23 mouse cellular contexts compared by ENCODE assay signal in the genomic region with DNA sequence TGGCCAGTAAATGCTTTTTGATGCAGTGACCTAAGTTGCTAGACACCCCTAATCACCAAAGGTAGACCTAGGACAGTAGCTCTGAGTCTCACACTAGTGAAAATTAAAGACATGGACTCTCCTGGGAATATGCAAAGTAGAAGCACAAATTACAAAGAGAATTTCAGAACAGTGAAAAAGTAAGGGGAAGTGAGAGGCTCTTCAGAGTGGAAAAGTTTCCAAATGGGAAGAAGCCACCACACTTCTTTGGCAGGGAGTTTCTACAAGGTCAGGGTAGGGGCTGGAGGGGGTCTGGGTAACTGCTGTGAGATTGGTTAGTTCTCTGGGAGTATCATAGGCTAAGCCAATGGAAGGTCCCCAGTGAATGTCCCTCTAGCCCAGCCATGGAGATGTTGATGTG. TPM values are rescaled to one million over a fixed set of nuclear protein-coding genes. Genes with fewer than 3 reads are reported as not detected.
DNase-seq lines count a peak whose midpoint lies in the region; ATAC-seq and TF ChIP-seq lines count a peak whose summit lies in the region.
"Had no signal": no experiment of that assay in that cellular context is flagged by ENCODE, and none has a peak within 500 bp of the region (broad histone marks: within the 10 kb centered on the region; RNA-seq: fewer than 3 reads in every experiment).

No protein-coding gene starts in this region.

- H3K27ac ChIP-seq in liver, adult 2 months (replicated peaks; ENCODE audit: insufficient read depth, low read depth, low read length) = peak overlapping the region; percentile 31; the same call in 1 of the 2 replicates
- no peak overlapping the region for H3K27ac ChIP-seq in liver, postnatal 0 days (ENCODE audit: low read depth)
- H3K27ac ChIP-seq in midbrain, embryonic 13.5 days = no peak overlapping the region
- H3K27ac ChIP-seq: embryonic facial prominence, embryonic 10.5 days; embryonic facial prominence, embryonic 12.5 days; forebrain, embryonic 13.5 days; forebrain, embryonic 15.5 days had no signal

- H3K4me2 ChIP-seq in liver, postnatal 0 days (ENCODE audit: low read depth, low read length) = no peak overlapping the region
- no peak overlapping the region for H3K4me2 ChIP-seq in midbrain, embryonic 13.5 days (replicated peaks)
- H3K4me2 ChIP-seq: embryonic facial prominence, embryonic 12.5 days; forebrain, embryonic 13.5 days; forebrain, embryonic 15.5 days had no signal

- no peaks in the 10 kb centered on the region for H3K27me3 ChIP-seq in liver, adult 2 months (ENCODE audit: control insufficient read depth, insufficient read depth, low read length)
- H3K27me3 ChIP-seq in liver, postnatal 0 days (ENCODE audit: insufficient read depth, low read length) = no peaks in the 10 kb centered on the region
- no peaks in the 10 kb centered on the region for H3K27me3 ChIP-seq in midbrain, embryonic 13.5 days
- H3K27me3 ChIP-seq: embryonic facial prominence, embryonic 12.5 days; forebrain, embryonic 13.5 days; forebrain, embryonic 15.5 days had no signal

- peaks cover 16% of the 10 kb centered on the region for H3K4me1 ChIP-seq in liver, adult 2 months (ENCODE audit: control insufficient read depth, insufficient read depth, low read length)
- peaks cover 4% of the 10 kb centered on the region for H3K4me1 ChIP-seq in liver, postnatal 0 days (ENCODE audit: insufficient read depth)
- H3K4me1 ChIP-seq in midbrain, embryonic 13.5 days (replicated peaks) = no peaks in the 10 kb centered on the region
- H3K4me1 ChIP-seq: embryonic facial prominence, embryonic 12.5 days; forebrain, embryonic 13.5 days; forebrain, embryonic 15.5 days had no signal

- H3K9me3 ChIP-seq in liver, postnatal 0 days (ENCODE audit: low read length) = no peaks in the 10 kb centered on the region
- no peaks in the 10 kb centered on the region for H3K9me3 ChIP-seq in midbrain, embryonic 13.5 days
- H3K9me3 ChIP-seq: embryonic facial prominence, embryonic 10.5 days; embryonic facial prominence, embryonic 12.5 days; forebrain, embryonic 13.5 days; forebrain, embryonic 15.5 days had no signal

- H3K9ac ChIP-seq in liver, adult 2 months (ENCODE audit: low read depth, low read length) = no peak overlapping the region
- H3K9ac ChIP-seq in liver, postnatal 0 days (replicated peaks) = no peak overlapping the region
- H3K9ac ChIP-seq in midbrain, embryonic 13.5 days (replicated peaks) = no peak overlapping the region
- H3K9ac ChIP-seq: embryonic facial prominence, embryonic 12.5 days; forebrain, embryonic 13.5 days; forebrain, embryonic 15.5 days had no signal

- ATAC-seq in liver, postnatal 0 days = no peak
- peak; percentile 47 for ATAC-seq in granulocyte monocyte progenitor cell, adult 5-6 weeks (replicated peaks; ENCODE audit: poor library complexity, severe bottlenecking)
- peak; percentile 30; the same call in 1 of the 2 replicates for ATAC-seq in megakaryocyte progenitor cell, adult 5-6 weeks (replicated peaks; ENCODE audit: poor library complexity)
- ATAC-seq in midbrain, embryonic 13.5 days = no peak
- ATAC-seq: CD4-positive, CD25-positive, alpha-beta regulatory T cell, adult 4 months; forebrain, embryonic 13.5 days; forebrain, embryonic 15.5 days had no signal

- DNase-seq in liver, adult 2 months (ENCODE audit: extremely low read depth, low read depth, low spot score) = no peak
- no peak for DNase-seq in liver, postnatal 0 days
- no peak for DNase-seq in right cerebral cortex, postnatal 36 days (ENCODE audit: low spot score in 2 of 2)
- DNase-seq in heart, postnatal 14 days = no peak
- DNase-seq: adrenal gland, adult 2 months; adrenal gland, postnatal 10 days; adrenal gland, postnatal 25 days; B cell, adult 2 months; cerebellum, adult 11 months; cerebellum, adult 18-20 months; cerebellum, adult 8-10 months; cerebellum, adult 9-11 months; cerebellum, postnatal 14 days; cerebellum, postnatal 36 days had no signal

- intact Hi-C loops in heart, postnatal 14 days (cut with DNase I) = no loop called here

- peaks cover 71% of the 10 kb centered on the region for H3K36me3 ChIP-seq in liver, adult 2 months (ENCODE audit: control insufficient read depth, insufficient read depth, low read length)
- no peaks in the 10 kb centered on the region for H3K36me3 ChIP-seq in liver, postnatal 0 days (replicated peaks; ENCODE audit: insufficient read depth, low read length)
- no peaks in the 10 kb centered on the region for H3K36me3 ChIP-seq in midbrain, embryonic 13.5 days
- H3K36me3 ChIP-seq: embryonic facial prominence, embryonic 10.5 days; embryonic facial prominence, embryonic 12.5 days; forebrain, embryonic 15.5 days had no signal

- no peak for TF ChIP-seq CTCF in liver, adult 2 months (IDR thresholded peaks at IDR 0.05; ENCODE audit: low read depth, low read length)
- no peak for TF ChIP-seq CTCF in liver, postnatal 0 days (IDR thresholded peaks at IDR 0.05; ENCODE audit: low read depth)

- TF ChIP-seq POLR2A in liver, adult 2 months (IDR thresholded peaks at IDR 0.05; ENCODE audit: extremely low read depth, insufficient read depth, low read length) = no peak

- H3K4me3 ChIP-seq in liver, adult 2 months (ENCODE audit: insufficient read depth, low read depth, low read length) = no peak overlapping the region
- no peak overlapping the region for H3K4me3 ChIP-seq in liver, postnatal 0 days (ENCODE audit: low read depth, low read length)
- no peak overlapping the region for H3K4me3 ChIP-seq in midbrain, embryonic 13.5 days (replicated peaks)
- H3K4me3 ChIP-seq: embryonic facial prominence, embryonic 10.5 days; embryonic facial prominence, embryonic 12.5 days; forebrain, embryonic 13.5 days; forebrain, embryonic 15.5 days had no signal

- no peak for TF ChIP-seq EP300 in liver, postnatal 0 days (IDR thresholded peaks at IDR 0.05; ENCODE audit: low read depth)

- no peaks in the 10 kb centered on the region for H3K79me2 ChIP-seq in liver, adult 2 months (ENCODE audit: control insufficient read depth, insufficient read depth, low read length)

RNA-seq across cellular contexts. Expression of gene Aox3, which starts 13.8 kb away (rescaled TPM):
- 244 and 296 TPM in 2 replicates for total RNA-seq in liver, adult 2 months (2014; rRNA removed)
- 56.6 and 59.0 TPM in 2 replicates for polyA plus RNA-seq in liver, adult 2 months (2012; rRNA removed)
- polyA plus RNA-seq in liver, postnatal 0 days (2015; fragmentation: Nextera tagmentation; extraction: Ambion mirVana) = 14.3 and 16.9 TPM in 2 replicates
- total RNA-seq in granulocyte monocyte progenitor cell, adult 5-6 weeks (2014; fragmentation: Nextera tagmentation) = not detected in 2 replicates
- 0.10 and 0.17 TPM in 2 replicates for total RNA-seq in granulocyte monocyte progenitor cell, adult 5-6 weeks (2017)
- not detected in 2 replicates for total RNA-seq in megakaryocyte progenitor cell, adult 5-6 weeks (2015)
- not detected in 2 replicates for total RNA-seq in megakaryocyte progenitor cell, adult 5-6 weeks (2017)
- 0.22 and 0.24 TPM in 2 replicates for polyA plus RNA-seq in midbrain, embryonic 13.5 days (2015; fragmentation: Nextera tagmentation; extraction: Ambion mirVana)
- 1 to 10 TPM in 1 of 2 experiments, under 1 TPM in 1; 0.29 to 1.5 TPM for total RNA-seq in heart, postnatal 14 days (2021)
- total RNA-seq: MEL had no signal
- polyA plus RNA-seq: CD4-positive, CD25-positive, alpha-beta regulatory T cell, adult 4 months; forebrain, embryonic 13.5 days had no signal

Comparison
In these comparisons a context has a peak if more than half of its experiments do, and no peak if none do; other contexts are left out.
1. ATAC-seq: peak in granulocyte monocyte progenitor cell, adult 5-6 weeks (single experiment) and megakaryocyte progenitor cell, adult 5-6 weeks (single experiment); none in liver, postnatal 0 days (single experiment) and midbrain, embryonic 13.5 days (single experiment).
2. RNA of gene Aox3, which starts 13.8 kb away (total RNA-seq): 244 to 296 TPM in liver, adult 2 months; 0.29 to 1.5 TPM in heart, postnatal 14 days, 0.10 to 0.17 TPM in granulocyte monocyte progenitor cell, adult 5-6 weeks and not detected in megakaryocyte progenitor cell, adult 5-6 weeks; every median in the first group is over 10 times any median in the second.